Mouse (Mus musculus): ENCODE data around the gene Rnf103. TPM values are rescaled to one million over a fixed set of nuclear protein-coding genes. Genes with fewer than 3 reads are reported as not detected.
"Not testable (repeated sequence)": the region's sequence is repeated elsewhere in the genome, so short reads cannot be mapped to it uniquely, and the experiment has no call there.

Gene Rnf103
- polyA plus RNA-seq, 1 experiment from 2014 or later: 26.5 TPM

DNA sequence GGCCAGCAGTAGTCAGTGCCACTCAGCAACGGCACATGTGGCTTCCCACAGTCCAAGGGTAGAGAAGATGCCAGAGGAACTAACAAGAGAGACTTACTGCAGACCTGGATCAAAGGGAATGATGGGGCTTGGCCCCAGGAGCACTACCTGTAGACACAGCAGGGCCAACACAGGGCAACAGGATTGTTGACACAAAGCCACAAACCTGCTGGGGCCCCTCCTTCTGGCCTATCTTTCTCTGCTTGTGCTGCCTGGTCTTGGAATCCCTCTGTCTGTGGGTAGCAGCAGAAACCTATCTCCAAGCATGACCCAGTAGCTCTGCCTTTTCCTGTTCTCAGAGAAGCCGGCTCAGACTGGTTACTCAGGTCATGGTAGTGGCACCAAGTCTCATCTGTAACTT, 14.1 kb upstream of the Rnf103 start:
- not testable (repeated sequence) for H3K27ac ChIP-seq
- WGBS (ENCODE audit: missing documents): 79% methylated on average over 1 of the region's 2 CpGs

DNA sequence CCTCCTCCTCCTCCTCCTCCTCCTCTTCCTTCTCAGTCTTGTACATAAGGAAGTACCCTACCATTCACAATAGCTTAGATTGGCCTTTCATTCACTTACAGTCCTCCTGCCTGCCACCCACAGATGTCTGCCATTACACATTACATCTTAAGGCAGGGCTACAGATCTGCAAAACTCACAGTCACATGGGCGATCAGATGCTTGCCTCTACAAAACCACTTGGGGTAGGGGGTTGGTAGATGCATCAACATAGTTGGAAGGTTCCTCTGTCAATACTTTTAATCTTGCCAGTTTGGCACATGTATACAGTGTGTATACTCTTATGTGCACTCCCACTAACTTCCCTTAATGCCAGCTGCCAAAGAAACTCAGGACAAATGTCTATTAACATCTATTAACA, 13.6 kb upstream of the Rnf103 start:
- Histone ChIP-seq H3K4me3 (ENCODE audit: inconsistent target) (no peak overlapping the region), H3K27ac (no peak overlapping the region), H3K79me2 (ENCODE audit: inconsistent target) (no peaks in the 10 kb centered on the region), H3K36me3 (ENCODE audit: inconsistent target) (no peaks in the 10 kb centered on the region)
- WGBS (ENCODE audit: missing documents): 92% methylated on average over 1 of the region's 1 CpGs

More for the DNA sequence above, 14.1 kb upstream of the Rnf103 start:
- H3K79me2 ChIP-seq (ENCODE audit: inconsistent target); H3K36me3 ChIP-seq (ENCODE audit: inconsistent target); H3K4me3 ChIP-seq (ENCODE audit: inconsistent target): not testable (repeated sequence)

DNA sequence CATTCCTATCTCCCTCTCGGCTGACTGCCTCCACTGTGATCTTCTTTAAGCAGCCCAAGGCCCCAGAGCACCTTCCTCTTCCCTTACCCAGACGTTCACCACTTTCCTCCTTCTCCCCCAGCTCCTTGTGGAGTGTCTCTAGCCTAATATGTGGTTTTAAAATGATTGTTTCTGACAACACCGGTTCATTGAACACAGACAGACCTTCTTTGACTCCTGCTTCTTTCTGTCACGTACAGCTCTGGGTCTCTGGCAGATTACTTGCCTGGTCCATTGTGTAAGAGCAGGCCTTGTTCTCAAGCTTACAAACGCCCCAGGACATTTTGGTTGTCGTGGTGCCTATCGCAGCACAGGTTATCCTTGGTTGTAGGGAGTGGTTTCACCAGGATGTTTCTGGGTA, 12.6 kb upstream of the Rnf103 start:
- 85% methylated on average over 7 of the region's 7 CpGs for WGBS (ENCODE audit: missing documents)
- Histone ChIP-seq H3K27ac (no peak overlapping the region), H3K79me2 (ENCODE audit: inconsistent target) (no peaks in the 10 kb centered on the region), H3K36me3 (ENCODE audit: inconsistent target) (no peaks in the 10 kb centered on the region), H3K4me3 (ENCODE audit: inconsistent target) (no peak overlapping the region)

DNA sequence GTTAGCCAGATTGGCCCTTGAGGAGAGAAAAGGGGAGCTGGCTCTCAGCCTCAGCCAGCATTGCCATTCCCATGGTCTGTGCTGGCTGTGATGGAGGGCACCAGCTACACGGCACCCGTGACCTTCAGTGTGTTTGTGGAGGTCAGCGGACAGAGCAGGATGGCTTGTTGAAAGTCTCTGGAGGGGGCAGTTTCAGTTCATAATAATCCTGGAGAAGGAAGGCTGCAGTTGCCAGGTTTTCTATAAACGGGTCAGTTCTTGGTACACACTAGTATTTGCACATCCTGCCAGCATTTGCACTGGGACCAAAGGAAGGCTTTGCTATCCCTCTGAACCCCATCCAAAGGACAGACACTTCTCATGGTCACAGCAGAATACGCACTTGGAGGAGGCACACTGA, 8.4 kb upstream of the Rnf103 start:
- no peak overlapping the region for H3K4me3 ChIP-seq (ENCODE audit: inconsistent target)
- no peak overlapping the region for H3K27ac ChIP-seq
- no peaks in the 10 kb centered on the region for H3K79me2 ChIP-seq (ENCODE audit: inconsistent target)
- 89% methylated on average over 5 of the region's 5 CpGs for WGBS (ENCODE audit: missing documents)
- no peaks in the 10 kb centered on the region for H3K36me3 ChIP-seq (ENCODE audit: inconsistent target)

DNA sequence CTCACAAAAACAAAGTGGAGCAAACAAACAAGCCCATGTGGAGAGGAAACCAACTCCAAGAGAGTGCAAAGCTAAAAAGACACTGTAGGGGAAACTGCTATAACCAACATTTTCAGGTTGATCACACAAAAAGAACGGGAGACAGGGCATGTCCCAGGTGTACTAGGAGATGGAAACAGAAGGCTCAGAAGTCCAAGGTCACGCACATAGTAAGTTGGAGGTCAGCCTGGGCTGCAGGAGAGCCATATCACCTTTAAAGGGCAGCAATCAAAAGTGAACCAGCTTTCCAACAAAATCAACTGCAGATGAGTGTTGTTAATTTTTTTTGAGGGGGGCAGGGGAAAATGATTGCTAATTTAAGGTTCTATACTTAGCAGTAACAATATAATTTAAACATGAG, 7.5 kb upstream of the Rnf103 start:
- Histone ChIP-seq H3K79me2 (ENCODE audit: inconsistent target) (no peaks in the 10 kb centered on the region), H3K36me3 (ENCODE audit: inconsistent target) (no peaks in the 10 kb centered on the region), H3K4me3 (ENCODE audit: inconsistent target) (no peak overlapping the region), H3K27ac (no peak overlapping the region)
- WGBS (ENCODE audit: missing documents): 100% methylated on average over 2 of the region's 2 CpGs

DNA sequence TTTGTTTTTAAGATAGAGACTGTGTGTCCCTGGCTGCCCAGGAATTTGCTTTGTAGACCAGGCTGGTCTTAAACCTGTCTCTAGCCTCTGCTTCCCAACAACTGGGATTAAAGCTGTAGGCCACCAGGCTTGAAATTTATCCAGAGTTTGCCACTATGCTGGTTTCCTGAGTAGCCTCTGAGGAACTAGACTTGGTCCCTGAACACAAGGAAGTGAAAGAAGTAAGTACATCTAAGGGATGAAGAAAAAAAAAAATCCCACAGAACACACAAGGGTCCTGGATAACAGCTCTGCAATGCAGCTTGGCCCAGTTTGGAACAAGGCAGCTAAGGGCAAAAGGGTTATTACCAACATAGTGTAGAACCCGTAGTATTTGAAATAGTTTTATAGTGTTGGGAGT, 6.8 kb upstream of the Rnf103 start:
- H3K79me2 ChIP-seq (ENCODE audit: inconsistent target): no peaks in the 10 kb centered on the region
- no peak overlapping the region for H3K4me3 ChIP-seq (ENCODE audit: inconsistent target)
- H3K36me3 ChIP-seq (ENCODE audit: inconsistent target): no peaks in the 10 kb centered on the region
- H3K27ac ChIP-seq: no peak overlapping the region
- WGBS (ENCODE audit: missing documents): 60% methylated on average over 1 of the region's 1 CpGs

DNA sequence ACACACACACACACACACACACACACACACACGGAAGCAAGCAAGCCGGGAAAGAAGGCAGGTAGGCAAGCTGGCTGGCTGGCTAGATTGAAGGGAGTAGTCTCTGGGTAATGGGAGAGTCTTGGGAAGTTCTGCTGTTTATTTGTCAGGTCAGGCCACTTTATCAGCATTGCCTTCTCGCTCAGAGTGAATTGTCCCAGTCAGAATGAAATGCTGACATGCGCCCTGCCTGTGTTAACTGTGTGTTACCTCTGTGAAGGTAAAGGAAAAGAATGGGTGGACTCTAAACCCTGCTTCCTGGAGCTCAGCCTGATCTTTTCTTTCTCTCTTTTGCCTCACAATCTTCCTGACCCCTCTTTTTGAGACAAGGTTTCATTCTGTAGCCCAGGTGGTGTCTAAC, 5.7 kb upstream of the Rnf103 start:
- WGBS (ENCODE audit: missing documents): 93% methylated on average over 3 of the region's 4 CpGs
- H3K4me3 ChIP-seq (ENCODE audit: inconsistent target): no peak overlapping the region

DNA sequence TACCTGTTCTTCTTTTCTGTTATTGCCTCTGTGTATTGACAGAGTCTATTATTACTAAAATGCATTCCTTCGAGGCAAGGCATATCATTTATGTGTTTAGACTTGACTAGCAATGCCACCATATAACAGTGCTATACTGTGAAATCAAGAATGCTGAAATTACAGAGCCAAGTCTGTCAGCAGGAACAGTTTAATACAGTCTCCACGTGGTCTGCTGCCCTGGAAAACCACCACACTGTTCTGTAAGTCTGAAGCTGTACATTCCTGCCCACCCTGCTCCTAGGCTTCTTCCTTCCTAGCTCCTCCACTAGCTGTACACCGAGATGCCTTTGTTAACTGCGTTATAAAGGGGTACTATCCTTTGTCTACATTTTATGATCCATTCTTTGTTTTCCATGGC, 1.6 kb upstream of the Rnf103 start:
- Histone ChIP-seq H3K36me3 (ENCODE audit: inconsistent target) (no peaks in the 10 kb centered on the region), H3K27ac (no peak overlapping the region)
- WGBS (ENCODE audit: missing documents): 69% methylated on average over 4 of the region's 4 CpGs

More for the DNA sequence above, 5.7 kb upstream of the Rnf103 start:
- H3K36me3 ChIP-seq (ENCODE audit: inconsistent target): no peaks in the 10 kb centered on the region
- H3K79me2 ChIP-seq (ENCODE audit: inconsistent target): no peaks in the 10 kb centered on the region
- no peak overlapping the region for H3K27ac ChIP-seq

DNA sequence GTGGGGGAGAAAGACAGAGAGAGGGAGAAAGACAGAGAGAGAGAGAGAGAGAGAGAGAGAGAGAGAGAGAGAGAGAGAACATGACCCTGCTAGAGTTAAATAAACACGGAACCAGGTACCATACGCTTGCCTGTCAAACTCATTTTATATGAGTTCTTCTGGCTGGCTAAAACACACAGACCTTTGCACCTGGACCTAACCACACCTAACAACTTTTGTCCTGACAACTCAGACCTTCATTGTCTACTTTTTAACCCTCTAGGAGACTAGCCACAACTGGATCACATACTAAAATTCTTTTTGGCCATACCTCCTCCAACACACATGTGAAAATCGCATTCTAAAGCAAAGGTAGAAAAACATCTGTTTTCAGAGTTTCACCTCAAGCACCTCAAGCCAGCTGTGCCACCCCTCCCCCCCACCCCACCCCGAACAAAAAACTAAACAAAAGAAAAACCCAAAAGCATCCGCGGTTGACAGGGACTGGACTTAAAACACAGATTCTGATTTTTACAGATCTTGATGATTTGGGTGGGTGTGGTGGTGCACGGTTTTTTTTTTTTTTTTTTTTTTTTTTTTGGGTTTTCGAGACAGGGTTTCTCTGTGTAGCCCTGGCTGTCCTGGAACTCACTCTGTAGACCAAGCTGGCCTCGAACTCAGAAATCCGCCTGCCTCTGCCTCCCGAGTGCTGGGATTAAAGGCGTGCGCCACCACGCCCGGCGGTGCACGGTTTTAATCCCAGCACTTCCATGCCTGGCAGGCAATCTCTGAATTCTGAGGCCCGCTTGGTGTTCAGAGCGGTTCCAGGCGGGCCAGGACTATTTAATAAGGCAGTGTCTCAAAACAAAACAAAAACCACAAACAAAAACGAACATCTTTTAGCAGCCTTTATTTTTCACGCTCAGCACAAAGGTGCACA, 679 bp upstream of the Rnf103 start:
- peaks cover 6% of the 10 kb centered on the region; the same call in 1 of the 2 replicates for H3K36me3 ChIP-seq (ENCODE audit: inconsistent target)
- H3K79me2 ChIP-seq (ENCODE audit: inconsistent target): peaks cover 35% of the 10 kb centered on the region
- H3K27ac ChIP-seq: peak overlapping the region; percentile 62
- H3K4me3 ChIP-seq (ENCODE audit: inconsistent target): peak overlapping the region; percentile 59
- WGBS (ENCODE audit: missing documents): 33% methylated on average over 14 of the region's 22 CpGs

More for the DNA sequence above, 1.6 kb upstream of the Rnf103 start:
- H3K4me3 ChIP-seq (ENCODE audit: inconsistent target): no peak overlapping the region
- peaks cover 26% of the 10 kb centered on the region for H3K79me2 ChIP-seq (ENCODE audit: inconsistent target)

DNA sequence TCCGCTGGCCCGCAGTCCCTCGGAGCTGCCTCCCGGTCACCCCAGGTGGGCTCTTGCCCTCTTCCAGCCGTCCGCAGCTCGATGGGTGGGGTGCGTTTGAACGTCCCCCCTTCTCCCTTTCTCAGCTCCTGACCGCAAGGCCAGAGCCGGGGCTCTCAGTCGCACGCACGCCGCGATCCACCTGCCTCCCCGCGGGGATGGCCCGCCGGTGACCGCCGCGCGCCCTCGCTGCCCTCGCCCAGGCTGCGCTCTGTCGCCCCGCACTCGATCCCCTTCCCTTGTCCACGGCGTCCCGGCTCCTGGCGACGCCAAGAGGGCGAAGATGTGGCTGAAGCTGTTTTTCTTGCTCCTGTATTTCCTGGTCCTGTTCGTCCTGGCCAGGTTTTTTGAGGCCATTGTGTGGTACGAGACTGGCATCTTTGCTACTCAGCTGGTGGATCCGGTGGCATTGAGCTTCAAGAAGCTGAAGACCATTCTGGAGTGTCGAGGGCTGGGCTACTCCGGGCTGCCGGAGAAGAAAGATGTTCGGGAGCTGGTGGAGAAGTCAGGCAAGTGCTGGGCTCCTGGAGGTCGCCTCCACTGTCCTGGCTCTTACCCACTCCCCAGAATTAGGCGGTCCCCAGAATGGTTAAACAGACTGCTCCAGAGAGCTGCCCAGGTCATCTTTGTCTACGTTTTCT, 787 bp downstream of the Rnf103 start:
- Histone ChIP-seq H3K27ac (peak overlapping the region; percentile 55), H3K79me2 (ENCODE audit: inconsistent target) (peaks cover 48% of the 10 kb centered on the region), H3K36me3 (ENCODE audit: inconsistent target) (peaks cover 14% of the 10 kb centered on the region), H3K4me3 (ENCODE audit: inconsistent target) (peak overlapping the region; percentile 76)
- WGBS (ENCODE audit: missing documents): under 1% methylated on average over 43 of the region's 46 CpGs

DNA sequence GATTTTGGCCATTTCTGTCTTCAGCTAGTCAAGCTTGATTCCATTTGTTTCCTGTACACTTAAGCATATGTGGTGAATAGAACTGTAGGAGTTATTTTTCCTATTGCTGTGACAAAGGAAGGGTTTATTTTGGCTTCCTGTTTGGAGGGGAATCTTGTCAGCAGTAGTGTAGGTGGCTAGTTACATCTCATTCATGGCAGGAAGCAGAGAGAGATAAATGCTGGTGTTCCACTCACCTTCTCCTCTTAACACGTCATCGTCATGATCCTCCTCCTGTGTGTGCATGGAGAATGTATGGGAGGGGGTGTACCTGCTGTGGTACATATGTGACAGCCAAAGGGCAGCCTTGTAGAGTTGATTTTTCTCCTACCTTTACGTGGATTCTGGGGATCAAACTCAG, 6.9 kb downstream of the Rnf103 start:
- no peak overlapping the region for H3K4me3 ChIP-seq (ENCODE audit: inconsistent target)
- peaks cover 36% of the 10 kb centered on the region for H3K36me3 ChIP-seq (ENCODE audit: inconsistent target)
- H3K27ac ChIP-seq: no peak overlapping the region
- peaks cover 38% of the 10 kb centered on the region for H3K79me2 ChIP-seq (ENCODE audit: inconsistent target)
- WGBS (ENCODE audit: missing documents): 100% methylated on average over 3 of the region's 3 CpGs

DNA sequence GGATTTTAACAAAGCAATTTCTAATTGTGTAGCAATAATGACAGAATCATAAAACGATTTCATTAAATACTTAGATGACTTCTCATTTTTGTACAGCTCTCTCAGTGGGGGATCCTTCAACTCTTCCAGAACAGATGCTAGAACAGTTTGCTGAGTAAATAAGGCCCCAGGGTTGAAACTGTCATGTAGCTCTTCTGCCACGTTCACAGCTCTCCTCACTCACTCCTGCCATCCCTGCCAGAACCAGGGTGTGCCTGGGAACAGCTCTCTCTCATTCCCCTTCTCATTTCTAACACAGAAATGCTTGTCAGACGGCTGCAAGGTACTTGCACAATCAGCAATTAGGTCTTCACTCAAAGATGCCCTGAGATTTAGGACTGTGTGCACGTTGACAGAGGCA, 9.3 kb downstream of the Rnf103 start:
- H3K4me3 ChIP-seq (ENCODE audit: inconsistent target): no peak overlapping the region
- WGBS (ENCODE audit: missing documents): 88% methylated on average over 4 of the region's 4 CpGs
- H3K79me2 ChIP-seq (ENCODE audit: inconsistent target): peaks cover 14% of the 10 kb centered on the region; the same call in 1 of the 2 replicates
- peaks cover 41% of the 10 kb centered on the region for H3K36me3 ChIP-seq (ENCODE audit: inconsistent target)
- H3K27ac ChIP-seq: no peak overlapping the region

DNA sequence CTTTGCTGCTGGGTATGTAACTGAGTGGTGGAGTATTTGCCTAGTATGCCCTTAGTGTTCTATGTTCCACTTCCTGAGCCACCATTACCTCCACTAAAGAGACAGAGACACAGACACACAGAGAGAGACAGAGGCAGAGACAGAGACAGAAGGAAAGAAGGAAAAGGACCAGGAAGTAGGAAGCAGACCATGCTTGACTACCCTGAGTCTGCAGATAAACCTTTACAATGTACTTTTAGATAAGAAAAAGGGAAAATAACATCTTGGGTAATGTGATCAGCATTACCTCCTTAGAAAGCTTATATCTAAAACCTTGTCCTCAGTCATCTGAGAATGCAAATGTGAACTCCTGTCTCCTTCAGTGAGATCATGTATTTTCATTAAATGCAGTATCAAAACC, 10.0 kb downstream of the Rnf103 start:
- H3K79me2 ChIP-seq (ENCODE audit: inconsistent target): peaks cover 7% of the 10 kb centered on the region; the same call in 1 of the 2 replicates
- H3K36me3 ChIP-seq (ENCODE audit: inconsistent target): peaks cover 39% of the 10 kb centered on the region
- H3K27ac ChIP-seq: no peak overlapping the region
- no peak overlapping the region for H3K4me3 ChIP-seq (ENCODE audit: inconsistent target)

DNA sequence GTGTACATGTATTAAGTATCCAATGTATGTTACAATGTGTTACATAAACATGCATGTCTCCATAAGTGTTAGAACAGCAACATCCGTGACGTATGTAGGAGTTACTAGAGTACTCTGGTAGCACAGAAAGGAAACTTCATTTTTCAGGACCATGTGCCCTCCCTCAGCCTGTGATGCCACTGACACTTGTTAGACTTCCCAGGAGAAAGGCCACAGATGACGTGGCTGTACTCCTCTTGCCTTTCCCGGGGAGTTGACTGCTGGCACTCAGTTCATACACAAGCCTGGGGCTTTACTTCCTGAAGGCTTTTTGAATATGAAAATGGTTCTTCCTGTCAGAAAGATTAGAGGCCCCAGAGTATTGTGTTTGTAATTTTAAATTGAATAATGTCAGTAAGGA, 10.4 kb downstream of the Rnf103 start:
- Histone ChIP-seq H3K4me3 (ENCODE audit: inconsistent target) (no peak overlapping the region), H3K79me2 (ENCODE audit: inconsistent target) (peaks cover 3% of the 10 kb centered on the region; the same call in 1 of the 2 replicates), H3K36me3 (ENCODE audit: inconsistent target) (peaks cover 39% of the 10 kb centered on the region), H3K27ac (no peak overlapping the region)
- WGBS (ENCODE audit: missing documents): 94% methylated on average over 4 of the region's 4 CpGs

DNA sequence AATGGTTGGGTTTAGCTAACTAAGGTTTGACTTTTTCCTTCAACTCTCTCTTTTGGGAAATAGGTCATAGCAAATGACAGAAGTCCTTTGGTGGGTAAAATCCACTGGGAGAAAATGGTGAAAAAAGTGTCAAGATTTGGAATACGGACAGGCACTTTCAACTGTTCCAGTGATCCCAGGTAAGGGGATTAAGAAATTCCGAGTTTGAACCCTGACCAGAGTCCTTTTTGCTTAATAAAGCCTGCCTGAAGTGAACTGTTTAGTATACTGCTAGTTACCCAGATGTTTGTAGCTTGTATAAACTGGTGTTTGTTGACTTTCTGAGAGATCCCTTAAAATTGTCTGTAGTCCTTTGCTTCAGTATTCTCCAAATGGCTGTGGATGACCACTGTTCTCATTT, 12.0 kb downstream of the Rnf103 start:
- Histone ChIP-seq H3K36me3 (ENCODE audit: inconsistent target) (peaks cover 37% of the 10 kb centered on the region), H3K4me3 (ENCODE audit: inconsistent target) (no peak overlapping the region), H3K79me2 (ENCODE audit: inconsistent target) (no peaks in the 10 kb centered on the region; the same call in 1 of the 2 replicates), H3K27ac (no peak overlapping the region)
- 92% methylated on average over 2 of the region's 2 CpGs for WGBS (ENCODE audit: missing documents)

Measured in macrophage (primary cell).